Mouse (Mus musculus) ovary, adult 2 months (tissue): ENCODE results near the gene Cavin2. TPM values are rescaled to one million over a fixed set of nuclear protein-coding genes. Genes with fewer than 3 reads are reported as not detected.

Experiments used
- polyA plus RNA-seq: library from polyadenylated mRNA; depleted of rRNA; stranded (reverse); fragments of >200 nt; gene quantifications from 2 replicates; pipeline ENCODE4 v1.2.3, GENCODE M21; 2012; rRNA removed

The Cavin2 gene
- polyA plus RNA-seq, result 38.3 and 39.6 TPM in 2 replicates

GRCm38 (mm10) chr1:51288755-51289619, at the start of gene Cavin2:
Cavin2 (plus strand) TSS chr1:51289126.

Other genes with a start within 250 kb of the Cavin2 start
- 4.9 and 7.7 TPM in 2 replicates for gene Nabp1, start 189.3 kb downstream of the Cavin2 start, polyA plus RNA-seq